Mouse (Mus musculus) T-helper 2 cell (primary cell): ENCODE measurements around the gene Mus81.

Experiments used
- in situ Hi-C: fragments of 300-600 bp; cut with MboI, MseI; formaldehyde crosslinking; loops from one replicate; pipeline ENCODE4 v1.15.1; 2025; ENCODE audit warnings: high pct_unique_total_duplicates

Mus81 gene

DNA sequence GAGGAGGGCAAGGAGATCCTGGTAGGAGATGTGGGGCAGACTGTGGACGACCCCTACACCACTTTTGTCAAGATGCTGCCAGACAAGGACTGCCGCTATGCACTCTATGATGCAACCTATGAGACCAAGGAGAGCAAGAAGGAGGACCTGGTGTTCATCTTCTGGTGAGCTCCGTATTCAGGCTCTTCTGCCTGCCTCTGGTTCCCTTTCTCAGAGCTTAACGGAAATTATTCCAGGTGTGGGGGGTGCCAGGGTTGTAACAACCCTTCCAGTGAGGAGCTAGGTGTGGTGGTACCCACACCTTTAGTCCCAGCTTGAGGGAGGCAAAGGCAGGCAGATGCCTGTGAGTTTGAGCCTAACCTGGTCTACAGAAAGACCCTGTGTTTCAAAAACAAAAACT, 4.4 kb upstream of the Mus81 start:
- in situ Hi-C loops = loop anchor here (5.0 kb wide), 1 partner anchor 805 kb away; no protein-coding TSS in a partner anchor

DNA sequence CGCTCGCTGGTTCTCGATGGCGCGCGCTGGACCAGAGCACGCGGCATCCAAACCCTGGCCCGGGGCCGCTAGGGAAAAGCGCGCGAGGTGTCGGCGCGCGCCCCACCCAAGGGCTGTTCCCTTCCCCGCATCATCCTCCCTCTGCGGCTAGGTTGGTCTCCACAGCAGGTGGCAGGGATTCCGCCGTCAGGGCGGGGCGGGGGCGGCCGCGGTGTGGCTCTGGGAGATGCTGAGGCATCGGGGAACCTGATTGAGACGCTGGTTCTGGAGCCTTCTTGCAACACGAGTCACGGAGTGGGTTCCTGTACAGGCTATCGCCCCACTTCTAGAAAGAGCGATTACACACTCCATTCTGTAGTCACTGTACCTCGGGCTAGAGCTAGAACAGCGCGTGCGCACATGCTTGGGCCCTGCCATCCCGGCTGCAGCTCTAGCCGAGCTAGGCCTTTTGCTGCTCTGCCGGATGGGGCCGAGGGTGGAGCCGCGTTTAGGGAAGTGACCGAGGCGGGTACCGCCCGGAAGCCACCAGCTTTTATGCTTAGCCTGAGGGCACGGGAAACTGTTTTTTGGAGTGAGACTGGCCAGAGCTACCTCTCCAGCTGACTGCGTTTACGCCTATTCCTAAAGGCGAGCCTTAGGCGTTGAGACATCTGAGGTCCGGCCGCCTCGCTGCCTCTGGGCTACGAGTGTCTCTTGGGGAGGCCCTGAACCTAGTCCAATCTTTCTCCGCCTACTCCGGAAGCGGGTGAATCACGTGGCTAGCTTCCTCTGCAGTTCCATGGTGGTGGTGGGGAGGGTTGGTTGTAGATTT, 2.9 kb upstream of the Mus81 start:
- in situ Hi-C loops = loop anchor here (5.0 kb wide), 1 partner anchor 806 kb away; no protein-coding TSS in a partner anchor

DNA sequence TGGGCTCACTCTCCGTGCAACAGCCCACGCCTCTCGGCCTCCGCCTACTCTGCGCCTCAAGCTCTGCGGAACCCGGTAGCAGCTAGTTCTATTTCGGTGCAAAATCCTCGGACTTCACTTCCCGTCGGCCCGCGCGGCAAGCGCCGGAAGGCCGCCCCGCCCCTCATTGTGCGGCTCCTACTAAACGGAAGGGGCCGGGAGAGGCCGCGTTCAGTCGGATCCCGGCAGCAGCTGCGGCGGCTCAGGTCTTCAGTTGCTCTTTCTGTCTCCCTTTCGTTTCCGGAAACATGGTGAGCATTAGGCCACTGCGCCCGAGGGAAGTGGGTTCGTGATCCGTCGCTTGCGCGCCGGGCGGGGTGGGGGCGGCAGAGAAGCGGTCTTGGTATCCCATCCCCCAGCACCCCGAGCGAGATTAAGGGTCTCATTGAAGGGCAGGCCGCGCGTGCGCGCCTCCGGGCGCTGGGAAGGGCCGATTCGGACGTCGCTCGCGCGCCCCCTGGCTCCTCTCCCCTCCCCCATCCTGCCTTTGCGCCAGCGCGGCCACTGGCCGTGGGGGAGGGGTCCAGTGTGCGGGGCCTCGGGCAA, 2.2 kb upstream of the Mus81 start, which contains the start of gene Cfl1:
Gene Cfl1, plus strand, starts transcription at position 143 of the 585 bp plus-strand sequence.
- in situ Hi-C loops = loop anchor here (5.0 kb wide), 1 partner anchor 807 kb away; no protein-coding TSS in a partner anchor

DNA sequence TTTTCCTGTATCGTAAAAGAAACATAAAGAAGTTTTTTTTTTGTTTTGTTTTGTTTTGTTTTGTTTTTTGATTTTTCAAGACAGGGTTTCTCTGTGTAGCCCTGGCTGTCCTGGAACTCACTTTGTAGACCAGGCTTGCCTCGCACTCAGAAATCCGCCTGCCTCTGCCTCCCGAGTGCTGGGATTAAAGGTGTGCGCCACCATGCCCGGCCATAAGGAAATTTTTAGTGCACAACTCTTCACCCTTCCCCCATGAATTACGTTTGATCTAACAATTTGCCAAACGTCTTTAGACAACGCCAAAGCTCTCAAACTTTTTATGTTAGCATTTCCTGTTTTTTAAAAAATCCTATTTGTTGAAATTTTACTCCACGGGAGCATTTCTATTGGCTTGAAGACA, 1.5 kb upstream of the Mus81 start:
- in situ Hi-C loops = loop anchor here (5.0 kb wide), 1 partner anchor 808 kb away; no protein-coding TSS in a partner anchor

DNA sequence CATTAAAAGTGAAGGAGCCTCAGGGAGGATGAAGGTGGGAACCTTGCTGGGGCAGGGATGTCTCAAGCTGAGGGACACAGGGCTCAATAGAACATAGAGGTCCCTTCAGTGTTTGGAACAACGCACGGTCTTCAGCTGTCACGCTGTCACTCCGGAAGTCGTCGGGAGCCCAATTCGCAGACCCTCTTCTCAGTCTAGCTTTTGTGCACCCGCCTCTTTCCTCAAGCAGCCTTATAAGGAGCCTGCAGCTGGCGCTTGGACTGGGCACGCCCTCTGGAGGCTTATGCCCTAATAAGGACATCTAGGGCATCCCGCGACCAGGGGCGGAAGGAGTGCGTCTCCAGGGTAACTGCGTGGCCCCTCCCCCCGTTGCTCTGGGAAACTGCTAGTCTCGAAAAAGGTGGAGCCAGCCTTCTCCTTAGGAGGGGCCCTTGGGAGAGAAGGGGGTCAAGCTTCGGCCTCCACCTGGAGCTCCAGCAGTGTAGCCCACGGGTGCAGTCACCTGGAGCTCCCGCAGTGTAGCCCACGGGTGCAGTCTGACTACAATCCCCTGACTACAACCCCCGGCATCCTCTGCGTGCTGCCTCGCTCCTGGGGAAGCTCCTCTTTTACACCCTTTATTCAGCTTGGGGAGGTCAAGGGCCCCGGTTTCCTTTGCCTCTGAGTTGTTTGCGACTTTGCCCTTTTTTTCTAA, 823 bp upstream of the Mus81 start:
- in situ Hi-C loops = no loop called here

DNA sequence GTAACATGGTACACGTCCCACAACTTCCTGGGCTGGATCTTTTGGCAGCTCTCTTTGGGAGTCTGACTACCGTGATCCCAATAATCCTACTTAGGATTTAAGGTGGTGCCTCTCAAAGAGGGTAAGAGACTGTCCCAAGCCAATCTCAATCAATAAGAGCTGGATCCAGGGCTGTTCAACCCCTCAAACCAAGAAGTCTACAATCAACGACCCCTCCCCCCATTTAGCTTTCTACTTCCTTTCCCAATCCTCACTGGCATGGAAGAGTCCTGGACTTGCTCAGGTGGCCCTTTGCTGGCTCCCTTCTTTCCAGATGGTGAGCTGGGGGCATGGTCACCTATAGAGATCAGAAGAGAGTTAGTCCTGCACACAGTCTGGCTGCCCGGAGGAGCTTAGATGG, 1.4 kb downstream of the Mus81 start:
- in situ Hi-C loops = no loop called here

DNA sequence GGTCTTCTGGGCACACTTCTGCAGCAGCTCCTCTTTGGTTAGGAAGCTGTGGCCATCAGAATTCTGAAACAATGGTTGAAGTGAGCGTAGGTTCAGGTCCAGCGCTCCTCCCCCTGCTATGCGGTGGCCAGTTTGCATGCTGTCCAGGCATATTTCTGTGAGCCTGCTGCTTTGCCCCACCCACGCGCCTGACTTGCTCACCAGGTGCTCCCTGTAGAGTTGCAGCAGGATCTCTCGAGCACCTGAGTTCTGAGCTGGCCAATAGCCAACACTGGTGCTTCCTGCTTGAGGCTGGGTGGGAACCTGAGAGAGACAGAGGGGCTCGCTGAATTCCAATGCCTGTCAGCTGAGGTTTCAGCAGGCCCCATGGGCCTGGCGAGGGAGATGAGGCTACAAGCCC, 1.9 kb downstream of the Mus81 start:
- in situ Hi-C loops = no loop called here

DNA sequence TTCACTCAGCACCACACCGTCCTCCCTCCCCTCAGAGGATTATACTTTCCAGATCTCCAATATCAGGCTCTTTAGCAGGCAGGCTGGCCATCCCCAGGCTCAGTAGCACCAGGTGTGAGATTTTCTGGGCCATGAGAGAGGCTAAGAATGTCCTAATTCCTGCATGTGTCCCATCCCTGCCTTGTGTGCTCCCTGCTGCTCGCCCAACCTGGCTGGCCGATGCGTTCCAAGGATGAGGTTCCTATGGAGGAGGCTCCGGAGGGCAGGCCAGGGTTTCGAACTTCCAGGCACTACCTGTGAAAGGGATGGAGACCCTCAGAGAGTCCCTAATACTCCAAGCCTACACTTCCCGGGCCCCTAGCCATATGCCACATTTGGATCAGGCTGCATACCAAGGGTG, 2.4 kb downstream of the Mus81 start:
- in situ Hi-C loops = no loop called here

DNA sequence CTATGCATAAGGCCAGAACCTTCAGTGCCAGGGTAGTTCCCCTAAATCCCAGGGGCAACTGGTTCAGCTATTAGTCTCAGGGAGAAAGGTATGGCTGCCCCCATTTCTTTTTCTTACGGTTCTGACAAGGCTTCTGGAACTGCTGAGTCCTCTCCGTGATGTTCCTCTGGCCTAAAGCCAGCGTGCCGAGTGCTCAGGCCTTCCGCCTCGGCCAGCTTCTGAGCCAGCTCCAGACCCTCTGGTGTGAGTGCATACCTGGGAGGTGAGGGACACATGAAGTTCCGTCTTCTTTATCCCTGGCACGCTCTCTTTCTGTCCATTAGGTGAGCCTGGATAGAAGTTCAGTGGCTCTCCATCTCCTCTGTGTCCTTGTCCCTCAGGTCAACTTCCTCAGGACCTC, 2.8 kb downstream of the Mus81 start:
- in situ Hi-C loops = no loop called here

DNA sequence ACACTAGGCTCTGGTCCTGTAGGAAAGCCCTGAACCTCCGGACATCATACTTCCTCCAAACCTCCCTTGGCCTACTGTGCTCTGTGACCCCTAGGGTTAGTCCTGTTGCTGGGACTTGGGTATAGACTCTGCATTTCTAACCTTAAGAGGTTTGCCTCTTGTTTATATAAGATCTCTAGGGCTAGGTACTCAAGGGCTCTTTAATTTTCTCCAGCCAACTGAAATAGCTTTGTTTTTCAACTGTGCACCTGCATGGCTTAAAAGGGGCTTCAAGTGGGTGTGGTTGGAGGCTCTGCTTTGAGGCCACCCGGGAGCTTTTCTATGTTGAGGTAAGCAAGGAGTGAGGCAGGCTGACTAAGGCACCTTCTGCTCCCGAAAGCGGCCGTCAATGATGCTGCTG, 3.7 kb downstream of the Mus81 start:
- in situ Hi-C loops = no loop called here

DNA sequence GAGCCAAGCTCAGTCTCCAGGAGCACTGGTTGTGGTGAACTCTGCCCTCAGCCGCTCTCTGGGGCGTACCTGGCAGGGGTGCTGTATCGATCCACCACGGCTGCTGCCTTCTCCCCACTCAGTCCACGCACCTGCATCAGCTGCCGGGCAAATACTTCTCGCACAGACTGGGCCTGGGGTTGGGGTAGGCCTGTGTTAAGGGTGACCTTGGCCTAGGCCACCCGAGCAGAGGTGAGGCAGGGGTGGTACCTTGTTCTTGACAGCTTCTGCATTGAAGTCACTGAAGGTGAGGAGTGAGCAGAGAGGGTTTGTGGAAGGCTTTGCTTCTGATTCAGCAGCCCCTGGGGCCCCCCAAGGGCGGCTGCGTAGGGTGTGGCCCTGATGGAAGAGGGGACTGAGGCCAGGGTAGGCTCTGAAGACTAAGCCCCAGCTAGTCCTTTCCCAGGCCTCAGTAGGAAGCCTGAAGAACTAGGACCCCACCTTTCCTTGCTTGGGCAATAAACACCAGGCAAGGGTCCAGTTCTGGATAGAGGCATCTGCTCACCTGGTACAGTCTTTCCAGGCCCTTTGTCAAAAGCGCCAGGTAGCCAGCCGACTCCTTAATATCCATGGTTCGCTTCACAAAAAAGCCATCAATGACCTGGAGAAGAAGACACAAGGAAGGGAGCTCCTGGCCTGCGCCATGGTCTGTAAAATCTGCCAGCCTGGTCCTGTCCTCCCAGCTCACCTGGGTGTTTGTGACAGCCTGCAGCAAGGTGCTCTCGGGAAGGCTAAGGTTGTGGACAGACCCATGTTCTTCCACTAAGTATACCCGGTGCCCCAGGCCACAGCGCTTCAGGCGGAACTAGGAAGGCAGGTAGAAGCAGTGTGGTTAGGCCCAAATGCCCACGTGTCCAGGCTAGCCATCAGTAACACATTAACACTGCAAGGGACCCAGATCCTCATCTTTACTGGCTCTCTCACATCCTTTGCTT, 4.5 kb downstream of the Mus81 start:
- in situ Hi-C loops = no loop called here

DNA sequence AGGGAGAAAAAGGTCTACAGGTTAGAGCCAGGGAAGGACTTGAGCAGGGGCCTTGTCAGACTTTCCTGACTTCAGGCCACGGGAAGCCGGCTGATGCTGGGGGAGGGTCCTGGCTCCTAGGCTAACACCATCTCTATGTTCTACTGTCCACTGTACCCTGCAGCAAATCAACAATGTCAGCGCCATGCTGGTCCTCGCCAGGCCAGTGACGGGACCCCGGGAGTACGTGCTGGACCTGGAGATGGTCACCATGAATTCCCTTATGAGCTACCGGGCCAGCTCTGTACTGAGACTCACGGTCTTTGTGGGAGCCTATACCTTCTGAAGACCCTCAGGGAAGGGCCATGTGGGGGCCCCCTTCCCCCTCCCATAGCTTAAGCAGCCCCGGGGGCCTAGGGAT, 6.8 kb downstream of the Mus81 start:
- in situ Hi-C loops = no loop called here

DNA sequence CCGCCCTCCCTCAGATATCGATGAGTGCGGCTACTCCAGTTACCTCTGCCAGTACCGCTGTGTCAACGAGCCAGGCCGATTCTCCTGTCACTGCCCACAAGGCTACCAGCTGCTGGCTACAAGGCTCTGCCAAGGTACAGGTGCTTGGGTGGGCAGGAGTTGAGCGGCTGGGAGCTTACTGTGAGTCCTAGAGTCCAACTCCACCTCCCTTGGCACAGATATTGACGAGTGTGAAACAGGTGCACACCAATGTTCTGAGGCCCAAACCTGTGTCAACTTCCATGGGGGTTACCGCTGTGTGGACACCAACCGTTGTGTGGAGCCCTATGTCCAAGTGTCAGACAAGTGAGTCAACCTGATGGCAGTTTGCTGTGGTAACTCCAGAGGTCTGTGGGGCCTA, 8.2 kb downstream of the Mus81 start:
- in situ Hi-C loops = no loop called here

DNA sequence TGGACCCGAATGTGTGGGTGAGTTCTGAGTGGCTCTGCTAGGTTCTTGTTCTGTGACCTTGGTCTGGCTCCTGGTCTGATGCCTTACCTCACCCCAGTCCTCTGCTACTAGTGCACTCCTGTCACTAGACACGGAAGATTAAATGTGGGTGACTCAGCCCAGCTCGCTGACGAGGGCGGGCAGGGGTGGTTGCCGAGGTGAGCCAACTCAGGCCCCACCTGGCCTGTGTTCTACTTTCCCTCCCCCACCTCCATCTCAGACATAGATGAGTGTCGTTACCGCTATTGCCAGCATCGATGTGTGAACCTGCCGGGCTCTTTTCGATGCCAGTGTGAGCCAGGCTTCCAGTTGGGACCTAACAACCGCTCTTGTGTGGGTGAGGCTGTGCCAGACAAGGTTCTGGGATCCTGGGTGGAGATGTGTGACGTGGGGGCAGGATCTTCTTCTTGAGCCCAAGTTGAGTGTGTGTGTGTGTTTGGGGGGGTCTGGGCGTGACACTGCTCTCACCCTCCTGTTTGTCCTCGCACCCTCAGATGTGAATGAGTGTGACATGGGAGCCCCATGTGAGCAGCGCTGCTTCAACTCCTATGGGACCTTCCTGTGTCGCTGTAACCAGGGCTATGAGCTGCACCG, 10.4 kb downstream of the Mus81 start:
- in situ Hi-C loops = no loop called here

DNA sequence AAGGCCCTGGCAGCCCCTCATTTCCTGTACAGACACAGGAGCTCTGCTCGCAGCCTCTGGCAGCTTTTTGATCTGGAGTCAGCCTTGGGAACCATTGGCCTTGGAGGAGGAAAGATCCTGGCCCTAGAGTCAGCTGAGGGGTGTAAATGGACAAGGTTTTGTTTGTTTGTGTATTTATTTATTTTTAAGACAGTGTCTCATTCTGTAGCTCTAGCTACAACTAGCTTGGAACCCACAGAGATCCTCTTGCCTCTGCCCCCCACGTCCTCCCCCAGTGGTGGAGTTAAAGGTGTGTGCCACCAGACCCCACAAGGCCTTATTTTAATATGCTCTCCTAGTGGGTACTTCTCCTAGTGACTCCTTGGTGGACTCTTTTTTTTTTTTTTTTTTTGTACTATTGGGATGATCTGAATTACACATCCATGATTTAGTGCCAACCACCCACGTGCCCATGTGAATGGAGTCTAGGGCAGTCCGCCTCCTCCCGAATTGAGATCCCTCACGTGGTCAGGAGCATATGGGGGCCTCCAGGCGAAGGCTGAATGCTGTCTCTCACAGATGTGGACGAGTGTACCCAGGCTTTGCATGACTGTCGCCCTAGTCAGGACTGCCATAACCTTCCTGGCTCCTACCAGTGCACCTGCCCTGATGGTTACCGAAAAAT, 11.1 kb downstream of the Mus81 start:
- in situ Hi-C loops = no loop called here

DNA sequence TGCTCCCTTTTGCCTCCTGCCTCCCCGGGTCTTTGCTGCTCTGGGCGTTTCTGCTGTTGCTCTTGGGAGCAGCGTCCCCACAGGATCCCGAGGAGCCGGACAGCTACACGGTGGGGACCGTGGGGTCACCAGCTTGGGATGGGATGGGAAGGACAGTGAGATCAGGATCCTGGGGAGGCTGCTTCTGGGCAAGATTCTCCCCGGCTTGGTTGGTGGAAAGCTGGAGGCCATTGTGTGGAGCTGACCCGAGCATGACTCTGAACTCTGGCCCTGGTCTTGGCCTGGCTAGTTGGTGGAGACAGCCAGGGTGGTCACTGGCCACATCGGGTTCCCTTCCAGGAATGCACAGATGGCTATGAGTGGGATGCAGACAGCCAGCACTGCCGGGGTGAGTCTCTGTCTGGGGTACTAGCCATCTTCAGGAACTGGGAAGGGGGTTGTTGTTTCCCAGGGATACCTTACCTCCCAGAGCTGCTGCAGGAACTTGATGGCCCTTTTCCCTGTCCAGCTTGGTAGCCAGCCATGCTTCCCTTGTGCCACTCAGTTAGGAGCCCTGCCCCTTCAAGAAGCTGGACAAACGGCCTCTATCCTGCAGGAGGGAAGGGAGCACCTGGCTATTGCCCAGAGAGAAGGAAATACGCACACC, 13.0 kb downstream of the Mus81 start:
- in situ Hi-C loops = no loop called here

DNA sequence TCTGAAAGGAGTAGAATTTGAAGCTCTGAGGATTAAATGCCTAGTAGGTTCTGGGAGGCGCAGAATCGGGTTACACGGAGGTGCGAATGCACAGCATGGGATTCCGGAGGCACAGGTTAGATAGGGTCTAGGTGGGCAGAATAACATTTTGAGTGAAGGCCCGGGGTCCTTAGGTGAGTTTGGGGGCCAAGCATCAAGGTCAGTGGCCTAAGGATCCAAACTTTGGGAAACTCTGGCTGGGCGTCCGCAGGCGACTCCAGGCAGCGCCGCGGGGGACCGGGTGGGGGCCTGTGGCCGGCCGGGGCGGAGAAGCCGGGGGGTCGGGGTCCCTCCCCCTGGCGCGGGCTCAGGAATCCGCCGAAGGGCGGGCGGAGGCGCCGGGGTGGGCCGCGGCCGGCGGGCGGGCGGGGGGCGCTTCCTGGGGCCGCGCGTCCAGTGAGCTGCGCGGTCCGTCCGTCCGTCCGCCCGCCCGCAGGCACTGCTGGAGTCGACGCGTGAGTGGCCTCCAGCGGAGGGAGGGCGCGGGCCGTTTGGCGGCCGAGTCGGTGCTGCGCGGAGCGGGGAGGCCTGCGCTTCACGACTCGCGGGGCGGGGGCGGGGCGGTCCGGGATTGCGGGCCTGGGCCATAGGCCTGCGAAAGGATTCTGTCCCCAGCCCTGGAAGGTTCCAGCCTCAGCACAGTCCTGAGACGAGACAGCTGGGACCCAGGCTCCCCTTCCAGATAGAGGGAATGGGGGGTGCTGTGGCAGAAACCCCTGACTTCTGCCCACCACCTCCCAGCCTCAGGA, 13.7 kb downstream of the Mus81 start:
- in situ Hi-C loops = no loop called here

DNA sequence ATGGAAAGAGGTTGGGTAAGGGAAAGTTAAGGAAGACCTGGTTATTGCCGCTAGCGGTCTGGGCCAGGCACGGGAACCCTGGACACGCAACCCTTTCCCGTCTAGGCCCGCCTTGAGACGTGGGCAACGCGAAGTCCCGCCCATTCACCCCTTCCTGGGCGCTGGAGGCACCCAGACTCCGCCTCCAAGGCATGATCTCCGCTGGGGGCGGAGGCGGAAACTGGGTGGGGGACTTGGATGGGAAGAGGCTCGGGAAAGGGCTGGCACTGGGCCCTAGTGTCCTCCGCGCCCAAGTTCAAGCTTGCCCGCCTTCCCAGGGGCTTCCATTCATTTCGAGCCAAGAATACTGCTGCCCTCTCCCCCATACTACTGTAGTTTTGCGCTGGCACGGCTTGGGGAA, 14.5 kb downstream of the Mus81 start, which contains the start of gene Efemp2:
Gene Efemp2, plus strand, starts transcription at position 235 of the 400 bp plus-strand sequence.
- in situ Hi-C loops = no loop called here

DNA sequence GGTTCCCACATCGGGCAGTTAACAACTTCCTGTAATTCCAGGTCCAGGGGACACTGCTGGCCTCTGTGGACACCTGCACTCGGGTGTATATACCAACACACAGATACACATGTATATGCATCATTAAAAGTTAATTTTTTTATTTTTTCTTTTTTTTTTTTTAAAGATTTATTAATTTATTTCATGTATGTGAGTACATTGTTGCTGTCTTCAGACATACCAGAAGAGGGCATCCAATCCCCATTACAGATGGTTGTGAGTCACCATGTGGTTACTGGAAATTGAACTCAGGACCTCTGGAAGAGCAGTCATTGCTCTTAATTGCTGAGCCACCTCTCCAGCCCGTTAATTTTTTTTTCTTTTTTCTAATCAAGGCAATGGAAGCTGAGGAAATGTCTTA, 15.3 kb downstream of the Mus81 start:
- in situ Hi-C loops = no loop called here
